Mouse (Mus musculus) hindbrain, embryonic 11.5 days (tissue): ENCODE results near the gene Gm49384. TPM values are rescaled to one million over a fixed set of nuclear protein-coding genes. Genes with fewer than 3 reads are reported as not detected.

Experiments
- ATAC-seq: fragments of 200-750 bp; cut with Nextera tagmentation; 2 replicates; pipeline ENCODE4 v1.8.0; 2017; ENCODE audit warnings: mild to moderate bottlenecking, moderate TSS enrichment, moderate library complexity; ENCODE audit not compliant: low FRiP score
- DNase-seq: peaks from one replicate; pipeline ENCODE4 v3.0.0-alpha.2; 2015; ENCODE audit warnings: low spot score
- H3K27ac ChIP-seq: fragments of 300-500 bp; sonication (generic); 2 replicates; pipeline ENCODE4 v1.5.1; 2014; ENCODE audit warnings: mild to moderate bottlenecking, low read depth, low read length
- H3K27me3 ChIP-seq: fragments of 300-500 bp; sonication (generic); 2 replicates; pipeline ENCODE4 v1.6.1; 2014; ENCODE audit warnings: mild to moderate bottlenecking, low read length, moderate library complexity, mixed read lengths; ENCODE audit not compliant: control insufficient read depth, insufficient read depth
- H3K36me3 ChIP-seq: fragments of 300-500 bp; sonication (generic); 2 replicates; pipeline ENCODE4 v1.6.1; 2014; ENCODE audit warnings: mild to moderate bottlenecking, low read length, moderate library complexity, mixed read lengths; ENCODE audit not compliant: control insufficient read depth, insufficient read depth
- H3K4me1 ChIP-seq: fragments of 300-500 bp; sonication (generic); replicated peaks from 2 replicates; pipeline ENCODE4 v1.6.1; 2014; ENCODE audit warnings: low read length, mixed read lengths; ENCODE audit not compliant: control insufficient read depth, insufficient read depth
- H3K4me2 ChIP-seq: fragments of 300-500 bp; sonication (generic); replicated peaks from 2 replicates; pipeline ENCODE4 v1.6.1; 2014; ENCODE audit warnings: mild to moderate bottlenecking, low read depth, low read length
- H3K4me3 ChIP-seq: fragments of 300-500 bp; sonication (generic); 2 replicates; pipeline ENCODE4 v1.5.1; 2014; ENCODE audit warnings: low read depth, low read length
- H3K9ac ChIP-seq: fragments of 300-500 bp; sonication (generic); 2 replicates; pipeline ENCODE4 v1.6.1; 2014; ENCODE audit warnings: low read depth, low read length
- H3K9me3 ChIP-seq: fragments of 300-500 bp; sonication (generic); 2 replicates; pipeline ENCODE4 v1.6.1; 2016; ENCODE audit warnings: low read length; ENCODE audit not compliant: control insufficient read depth
- WGBS: fragments of 180-500 bp; shearing (Covaris S2); extraction: QIAGEN DNeasy Blood & Tissue Kit; methylation state at CpG from one replicate; pipeline ENCODE4 v1.1.7; 2014; 5-methylcytosine and 5-hydroxymethylcytosine counted together
- polyA plus RNA-seq: library from polyadenylated mRNA; unstranded; fragments of >200 nt; fragmentation: Nextera tagmentation; extraction: Ambion mirVana; gene quantifications from 2 replicates; pipeline ENCODE4 v1.2.1, GENCODE M21; 2014

The Gm49384 gene
- polyA plus RNA-seq, 1 experiment from 2014 or later, result 36.2 TPM

DNA sequence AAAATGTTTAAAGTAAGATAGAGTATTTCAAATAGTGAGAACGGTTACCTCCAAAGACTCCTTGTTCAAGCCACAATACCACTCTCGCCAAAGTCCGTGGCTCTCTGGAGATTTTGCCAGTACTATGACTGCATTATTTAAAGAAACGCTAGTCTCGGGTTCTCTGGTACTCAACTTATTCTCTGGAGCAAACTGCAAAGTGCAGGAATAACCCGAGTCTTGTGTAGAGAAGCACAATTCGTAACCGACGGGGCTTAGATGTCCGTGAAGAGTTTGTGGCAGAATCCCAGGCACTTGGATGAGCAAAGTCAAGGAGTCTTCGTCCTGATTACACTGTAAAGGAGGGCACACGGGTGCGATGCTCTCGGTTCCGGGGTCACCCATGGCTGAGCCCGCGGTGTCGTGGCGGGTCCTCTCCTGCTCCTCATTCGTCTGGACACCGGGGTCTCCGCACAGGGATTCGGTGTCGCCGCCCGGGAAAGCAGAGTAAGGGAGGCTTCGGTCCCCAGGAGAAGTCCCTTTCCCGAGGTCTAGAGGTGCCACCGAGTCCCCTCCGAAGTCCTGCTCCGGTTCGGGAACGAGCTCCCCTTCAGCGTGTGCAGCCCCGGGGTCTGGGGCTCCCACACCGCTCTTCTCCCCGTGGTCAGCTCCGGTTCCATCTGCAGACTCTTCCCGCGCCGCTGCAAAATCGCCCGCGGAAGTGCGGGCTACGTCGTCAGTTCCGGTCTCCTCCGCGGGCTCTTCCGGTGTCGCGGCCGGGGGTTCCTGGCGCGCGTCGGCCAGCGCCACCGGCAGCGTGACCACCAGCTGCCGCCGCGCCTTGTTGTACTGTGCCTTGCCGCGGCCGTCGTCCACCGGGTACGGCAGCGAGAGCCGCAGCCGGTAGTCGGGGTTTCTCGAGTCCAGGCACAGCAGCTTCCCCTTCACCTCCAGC, 7.4 kb downstream of the Gm49384 start, which contains the start of gene Gm49383:
Gene Gm49383 (minus strand): TSS at position 661 of the 934 bp plus-strand sequence.
- peak within 1 kb of the TSS; percentile 88 for H3K9ac ChIP-seq
- peak within 1 kb of the TSS; percentile 94 for H3K4me3 ChIP-seq
- H3K9me3 ChIP-seq, result no peaks in the 10 kb centered on the region
- peak within 1 kb of the TSS; percentile 98 for H3K4me2 ChIP-seq
- peaks cover 2% of the 10 kb centered on the region; the same call in 1 of the 2 replicates for H3K36me3 ChIP-seq
- DNase-seq (peak; percentile 90), ATAC-seq (peak; percentile 85)
- under 1% methylated on average over 75 of the region's 75 CpGs for WGBS
- H3K4me1 ChIP-seq, result 0 out of 2 replicates have a peak, but pooled peaks cover 2% of the 10 kb centered on the region
- H3K27ac ChIP-seq, result peak within 1 kb of the TSS; percentile 89
- H3K27me3 ChIP-seq, result no peaks in the 10 kb centered on the region

DNA sequence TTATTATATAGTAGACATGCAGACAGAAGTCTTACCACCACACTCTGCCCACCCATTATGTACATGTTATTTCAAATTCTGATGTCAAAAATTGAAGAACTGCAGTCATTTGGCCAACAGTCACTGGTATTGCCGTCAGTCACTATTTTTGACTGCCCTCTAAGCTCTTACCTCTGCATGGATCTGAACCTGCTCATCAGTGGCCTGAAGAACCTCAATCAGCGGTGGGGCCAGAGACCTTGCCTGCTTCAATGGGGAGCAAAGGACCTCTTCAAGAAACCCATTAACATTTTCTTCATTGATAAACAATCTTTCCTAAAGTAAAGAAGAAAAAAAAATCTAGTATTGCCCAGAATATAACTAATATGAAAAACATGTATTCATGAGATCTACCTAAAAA, 11.4 kb downstream of the Gm49384 start:
- 0 out of 2 replicates have a peak, but pooled peaks cover 2% of the 10 kb centered on the region for H3K4me1 ChIP-seq
- no peak overlapping the region for H3K9ac ChIP-seq
- DNase-seq (no peak), ATAC-seq (no peak)
- H3K4me2 ChIP-seq, result no peak overlapping the region
- 97% methylated on average over 2 of the region's 2 CpGs for WGBS
- no peak overlapping the region for H3K4me3 ChIP-seq
- H3K36me3 ChIP-seq, result peaks cover 4% of the 10 kb centered on the region; the same call in 1 of the 2 replicates
- H3K27me3 ChIP-seq, result no peaks in the 10 kb centered on the region
- no peak overlapping the region for H3K27ac ChIP-seq
- no peaks in the 10 kb centered on the region for H3K9me3 ChIP-seq

DNA sequence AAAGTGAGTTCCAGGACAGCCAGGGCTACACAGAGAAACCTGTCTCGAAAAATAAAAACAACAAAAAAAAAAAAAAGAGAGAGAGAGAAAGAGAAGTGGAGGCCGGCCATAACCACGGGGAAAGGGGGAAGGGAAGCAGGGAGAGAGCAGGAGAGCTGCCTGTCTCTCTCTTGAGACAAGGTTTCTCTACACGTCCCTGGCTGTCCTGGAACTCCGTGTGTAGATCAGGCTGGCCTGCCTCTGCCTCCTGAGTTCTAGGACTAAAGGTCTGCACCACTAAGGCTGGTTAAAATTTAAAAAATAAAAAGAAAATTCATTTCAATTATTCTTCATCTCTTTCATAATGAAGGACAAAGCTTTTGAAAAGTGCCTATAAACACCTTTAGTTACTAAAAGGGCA, 12.7 kb downstream of the Gm49384 start:
- Histone ChIP-seq H3K4me2 (no peak overlapping the region), H3K9ac (no peak overlapping the region), H3K4me3 (no peak overlapping the region), H3K27ac (no peak overlapping the region), H3K9me3 (no peaks in the 10 kb centered on the region), H3K27me3 (no peaks in the 10 kb centered on the region), H3K36me3 (peaks cover 4% of the 10 kb centered on the region; the same call in 1 of the 2 replicates), H3K4me1 (0 out of 2 replicates have a peak, but pooled peaks cover 2% of the 10 kb centered on the region)
- ATAC-seq (no peak), DNase-seq (no peak)
- 94% methylated on average over 5 of the region's 5 CpGs for WGBS

DNA sequence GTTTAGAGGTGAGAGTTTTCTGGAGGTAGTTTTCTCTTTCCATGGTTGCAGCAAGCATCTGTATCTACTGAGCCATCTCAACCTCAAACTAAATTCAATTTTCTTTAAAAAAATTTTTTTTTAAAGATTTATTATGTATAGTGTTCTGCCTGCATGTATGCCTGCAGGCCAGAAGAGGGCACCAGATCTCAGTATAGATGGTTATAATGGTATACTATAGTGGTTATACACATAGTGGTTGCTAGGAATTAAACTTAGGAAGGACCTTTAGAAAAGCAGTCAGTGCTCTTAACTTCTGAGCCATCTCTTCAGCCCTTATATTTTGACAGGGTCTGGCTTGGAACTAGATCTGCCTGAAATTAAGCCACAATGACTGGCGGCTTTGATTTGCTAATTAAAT, 13.5 kb downstream of the Gm49384 start:
- ATAC-seq, result no peak
- 97% methylated on average over 1 of the region's 1 CpGs for WGBS
- Histone ChIP-seq H3K36me3 (peaks cover 4% of the 10 kb centered on the region; the same call in 1 of the 2 replicates), H3K9ac (no peak overlapping the region), H3K4me2 (no peak overlapping the region), H3K27me3 (no peaks in the 10 kb centered on the region), H3K9me3 (no peaks in the 10 kb centered on the region), H3K4me1 (no peaks in the 10 kb centered on the region), H3K4me3 (no peak overlapping the region), H3K27ac (no peak overlapping the region)
- no peak for DNase-seq

DNA sequence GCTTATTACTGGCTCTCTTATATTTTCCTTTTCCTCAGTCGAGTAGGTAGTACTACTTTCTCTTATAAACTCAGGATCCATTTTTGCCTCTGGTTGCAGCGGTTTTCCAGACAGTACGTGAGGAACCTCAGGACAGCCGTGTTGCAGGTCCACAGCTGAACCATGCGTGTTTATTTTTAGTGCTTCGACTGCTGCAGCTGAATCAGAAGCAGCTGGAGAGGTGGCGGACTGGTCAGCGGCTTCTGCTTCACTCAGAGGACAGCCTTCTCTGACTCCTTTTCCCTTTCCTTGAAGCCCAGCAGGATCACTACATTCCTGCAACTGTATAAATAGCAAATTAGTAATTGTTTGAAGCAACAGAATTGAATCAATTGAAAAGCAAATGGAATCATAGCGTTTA, 14.0 kb downstream of the Gm49384 start:
- DNase-seq (no peak), ATAC-seq (no peak)
- H3K4me3 ChIP-seq, result no peak overlapping the region
- no peaks in the 10 kb centered on the region for H3K27me3 ChIP-seq
- 90% methylated on average over 9 of the region's 9 CpGs for WGBS
- no peak overlapping the region for H3K9ac ChIP-seq
- H3K36me3 ChIP-seq, result peaks cover 4% of the 10 kb centered on the region; the same call in 1 of the 2 replicates
- no peak overlapping the region for H3K4me2 ChIP-seq
- no peaks in the 10 kb centered on the region for H3K4me1 ChIP-seq
- H3K27ac ChIP-seq, result no peak overlapping the region
- no peaks in the 10 kb centered on the region for H3K9me3 ChIP-seq

DNA sequence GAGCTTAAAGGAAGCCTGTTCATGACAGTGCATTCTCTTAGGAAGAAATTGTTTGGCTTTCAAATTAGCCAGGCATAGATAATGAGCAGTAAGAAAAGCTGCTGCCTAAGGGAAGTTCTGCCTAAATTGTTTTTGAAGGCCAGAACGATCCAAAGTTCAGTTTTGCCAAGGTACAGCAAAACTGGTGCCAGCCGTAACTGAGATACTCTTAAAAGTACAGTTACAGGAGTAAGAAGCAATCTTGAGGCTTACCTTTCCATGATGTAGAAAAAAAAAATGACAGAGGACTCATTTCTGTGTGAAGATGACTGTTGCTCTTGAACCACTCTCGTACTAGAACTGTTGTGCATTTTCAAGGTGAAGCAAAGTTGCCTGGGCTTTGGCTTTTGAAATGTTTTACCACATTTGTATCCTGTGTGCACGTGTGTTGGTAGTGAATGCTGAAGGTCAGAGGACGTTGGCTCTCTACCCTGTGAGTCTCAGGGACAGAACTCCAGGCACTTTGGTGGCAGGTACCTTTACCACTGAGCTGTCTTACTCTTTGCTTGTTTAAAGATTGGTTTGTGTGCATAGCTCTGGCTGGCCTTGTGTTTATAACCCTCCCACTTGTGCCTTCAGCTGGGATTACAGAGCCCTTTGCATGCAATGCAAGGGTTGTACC, 17.1 kb downstream of the Gm49384 start:
- no peak for ATAC-seq
- H3K4me2 ChIP-seq, result no peak overlapping the region

DNA sequence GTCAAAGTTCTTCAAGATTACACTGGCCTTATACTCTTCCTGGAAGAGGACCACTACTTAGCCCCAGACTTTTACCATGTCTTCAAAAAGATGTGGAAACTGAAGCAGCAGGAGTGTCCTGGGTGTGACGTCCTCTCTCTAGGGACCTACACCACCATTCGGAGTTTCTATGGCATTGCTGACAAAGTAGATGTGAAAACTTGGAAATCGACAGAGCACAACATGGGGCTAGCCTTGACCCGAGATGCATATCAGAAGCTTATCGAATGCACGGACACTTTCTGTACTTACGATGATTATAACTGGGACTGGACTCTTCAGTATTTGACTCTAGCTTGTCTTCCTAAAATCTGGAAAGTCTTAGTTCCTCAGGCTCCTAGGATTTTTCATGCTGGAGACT, 18.7 kb downstream of the Gm49384 start:
- 76% methylated on average over 7 of the region's 7 CpGs for whole genome bisulfite sequencing
- Histone ChIP-seq H3K9ac (peak overlapping the region; percentile 91), H3K4me3 (peak overlapping the region; percentile 87), H3K36me3 (peaks cover 2% of the 10 kb centered on the region; the same call in 1 of the 2 replicates), H3K27me3 (no peaks in the 10 kb centered on the region), H3K27ac (no peak overlapping the region), H3K4me2 (peak overlapping the region; percentile 97), H3K9me3 (no peaks in the 10 kb centered on the region), H3K4me1 (no peaks in the 10 kb centered on the region)
- ATAC-seq, result no peak
- no peak for DNase-seq

More for the DNA sequence above, 17.1 kb downstream of the Gm49384 start:
- Histone ChIP-seq H3K4me3 (no peak overlapping the region), H3K27me3 (no peaks in the 10 kb centered on the region), H3K4me1 (no peaks in the 10 kb centered on the region), H3K27ac (no peak overlapping the region), H3K36me3 (peaks cover 2% of the 10 kb centered on the region; the same call in 1 of the 2 replicates), H3K9ac (no peak overlapping the region), H3K9me3 (no peaks in the 10 kb centered on the region)
- no peak for DNase-seq
- WGBS, result 76% methylated on average over 5 of the region's 5 CpGs

DNA sequence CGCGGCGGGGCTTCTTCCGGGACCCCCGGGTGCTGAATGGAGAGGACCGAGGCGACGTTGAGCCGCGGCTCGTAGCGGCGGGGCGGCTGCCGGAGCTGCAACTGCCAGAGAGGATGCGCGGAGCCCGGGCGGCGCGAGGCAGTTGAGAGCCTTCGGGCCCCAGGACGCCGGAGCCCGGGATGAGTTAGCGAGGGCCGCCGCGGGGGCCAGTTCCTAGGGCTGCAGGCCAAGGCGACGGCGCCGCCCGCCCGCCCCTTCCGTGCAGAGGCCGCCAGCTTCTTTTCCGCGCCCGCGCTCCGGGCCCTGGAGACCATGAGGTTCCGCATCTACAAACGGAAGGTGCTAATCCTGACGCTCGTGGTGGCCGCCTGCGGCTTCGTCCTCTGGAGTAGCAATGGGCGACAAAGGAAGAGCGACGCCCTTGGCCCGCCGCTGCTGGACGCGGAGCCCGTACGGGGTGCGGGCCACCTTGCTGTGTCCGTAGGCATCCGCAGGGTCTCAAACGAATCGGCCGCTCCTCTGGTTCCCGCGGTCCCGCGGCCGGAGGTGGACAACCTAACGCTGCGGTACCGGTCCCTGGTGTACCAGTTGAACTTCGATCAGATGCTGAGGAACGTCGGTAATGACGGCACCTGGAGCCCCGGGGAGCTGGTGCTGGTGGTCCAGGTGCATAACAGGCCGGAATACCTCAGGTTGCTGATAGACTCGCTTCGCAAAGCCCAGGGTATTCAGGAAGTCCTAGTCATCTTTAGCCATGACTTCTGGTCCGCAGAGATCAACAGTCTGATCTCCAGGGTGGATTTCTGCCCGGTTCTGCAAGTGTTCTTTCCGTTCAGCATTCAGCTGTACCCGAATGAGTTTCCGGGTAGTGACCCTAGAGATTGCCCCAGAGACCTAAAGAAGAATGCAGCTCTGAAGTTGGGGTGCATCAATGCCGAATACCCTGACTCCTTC, 19.4 kb downstream of the Gm49384 start:
- DNase-seq (peak; percentile 68), ATAC-seq (peak; percentile 68)
- H3K27ac ChIP-seq, result peak overlapping the region; percentile 90
- H3K4me2 ChIP-seq, result peak overlapping the region; percentile 97
- H3K4me3 ChIP-seq, result peak overlapping the region; percentile 87
- no peaks in the 10 kb centered on the region for H3K9me3 ChIP-seq
- H3K9ac ChIP-seq, result peak overlapping the region; percentile 91
- peaks cover 2% of the 10 kb centered on the region; the same call in 1 of the 2 replicates for H3K36me3 ChIP-seq
- 3% methylated on average over 60 of the region's 86 CpGs for WGBS
- no peaks in the 10 kb centered on the region for H3K4me1 ChIP-seq
- H3K27me3 ChIP-seq, result no peaks in the 10 kb centered on the region
